Mouse (Mus musculus) lung, adult 2 months (tissue): ENCODE data around the gene Lin52.

ENCODE experiments used
- CTCF ChIP-seq: fragments of 200-500 bp; IDR thresholded peaks from 2 replicates; pipeline ENCODE4 v1.5.1; 2011; ENCODE audit warnings: mild to moderate bottlenecking, low read length, control low read depth; ENCODE audit not compliant: insufficient read depth
- POLR2A ChIP-seq: fragments of 200-500 bp; IDR thresholded peaks from 2 replicates; pipeline ENCODE4 v1.6.1; 2011; ENCODE audit warnings: low read depth, mild to moderate bottlenecking, control low read depth, low read length, borderline replicate concordance; ENCODE audit errors: extremely low read depth

GRCm38 (mm10) chr12:84482778-84483585 is 31.8 kb downstream of the Lin52 start:
- TF ChIP-seq CTCF, result no peak
- no peak for TF ChIP-seq POLR2A
